Mouse (Mus musculus) small intestine, adult 2 months (tissue): ENCODE results near the gene Rexo1.

Source experiments
- CTCF ChIP-seq: fragments of 200-500 bp; IDR thresholded peaks from 2 replicates; pipeline ENCODE4 v1.5.1; 2012; ENCODE audit warnings: low read depth, mild to moderate bottlenecking, control low read depth, inconsistent platforms, low read length, moderate library complexity, mixed read lengths; ENCODE audit not compliant: insufficient replicate concordance, insufficient read length; ENCODE audit errors: extremely low read depth
- POLR2A ChIP-seq: fragments of 200-500 bp; IDR thresholded peaks from 2 replicates; pipeline ENCODE4 v1.6.1; 2012; ENCODE audit warnings: low read depth, mild to moderate bottlenecking, control low read depth, inconsistent platforms, low read length, moderate library complexity

- TF ChIP-seq POLR2A = no peak
- TF ChIP-seq CTCF = no peak
Observed at GRCm38 (mm10) chr10:80502291-80502690, 59.1 kb downstream of the Rexo1 start.
